Mouse (Mus musculus) liver, adult 2 months (tissue): ENCODE measurements around the gene Gm9857.

ENCODE experiments used
- CTCF ChIP-seq: fragments of 200-500 bp; IDR thresholded peaks from 2 replicates; pipeline ENCODE4 v1.5.1; 2011; ENCODE audit warnings: low read depth, low read length, control low read depth
- POLR2A ChIP-seq: fragments of 200-500 bp; IDR thresholded peaks from 2 replicates; pipeline ENCODE4 v1.6.1; 2011; ENCODE audit warnings: low read length, control low read depth; ENCODE audit not compliant: insufficient read depth; ENCODE audit errors: extremely low read depth

DNA sequence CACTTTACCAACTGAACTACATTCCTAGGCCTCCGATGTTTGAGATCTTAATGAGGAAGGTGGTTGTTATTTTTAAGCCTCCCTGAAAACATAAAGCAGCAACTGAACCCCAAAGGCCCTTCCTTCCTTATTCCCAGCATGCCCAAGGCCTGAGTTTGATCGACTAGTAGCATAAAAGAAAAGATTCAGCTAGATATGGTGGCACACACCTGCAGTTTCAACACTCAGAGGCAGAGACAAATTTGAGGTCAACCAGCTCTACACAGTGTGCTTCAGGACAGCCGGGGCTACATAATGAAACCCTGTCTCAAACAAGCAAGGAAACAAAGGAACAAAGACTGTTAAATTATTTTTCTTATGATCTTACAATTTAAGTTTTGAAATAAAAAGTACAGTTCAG is 23.5 kb upstream of the Gm9857 start:
- no peak for TF ChIP-seq POLR2A
- TF ChIP-seq CTCF = no peak
